Mouse (Mus musculus): ENCODE measurements around the gene Zfp114. TPM values are rescaled to one million over a fixed set of nuclear protein-coding genes. Genes with fewer than 3 reads are reported as not detected.
A peak's percentile ranks its signal among the peaks of the same experiment; 100 is the strongest.

Gene Zfp114
- polyA plus RNA-seq, 1 experiment from 2014 or later: 6.1 TPM

DNA sequence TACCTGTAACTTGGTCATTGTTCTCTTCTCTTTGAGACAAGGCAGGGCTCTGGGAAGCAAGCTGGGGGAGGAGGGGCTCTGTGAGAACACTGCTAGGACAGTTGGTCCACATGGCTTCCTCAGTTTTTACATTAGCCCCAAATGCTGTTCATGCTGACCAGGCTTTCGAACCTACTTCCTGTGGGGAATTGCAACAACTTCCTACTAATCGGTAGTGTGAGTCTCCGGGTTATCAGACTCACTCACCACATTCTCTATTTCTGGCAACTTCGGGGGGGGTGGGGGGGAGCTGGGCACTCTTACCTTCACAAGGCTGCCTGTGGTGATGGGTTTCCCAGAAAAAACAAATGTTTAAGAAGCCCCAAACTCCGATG lies 14.7 kb downstream of the Zfp114 start:
- 79% methylated on average over 5 of the region's 5 CpGs for WGBS
- H3K9ac ChIP-seq (replicated peaks; ENCODE audit: low read length): no peak overlapping the region

DNA sequence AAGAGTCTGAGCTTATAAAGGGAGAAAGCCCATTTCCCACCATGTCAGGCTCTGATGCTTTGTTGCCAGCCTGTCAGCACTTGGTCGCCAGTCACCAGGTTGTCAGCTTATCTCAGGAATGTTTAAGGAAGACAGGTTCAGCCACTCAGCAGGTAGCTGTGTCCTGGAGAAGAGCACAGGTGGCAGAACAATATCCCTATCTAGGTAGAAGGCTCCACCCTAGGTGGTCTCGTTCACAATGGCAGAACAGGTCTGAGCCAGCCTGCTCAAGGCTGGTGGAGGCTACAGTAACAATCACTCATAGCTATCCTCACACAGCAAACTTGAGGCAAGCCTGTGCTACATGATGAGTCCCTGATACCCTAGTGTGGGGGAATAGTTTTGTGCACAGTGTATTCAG lies 16.5 kb downstream of the Zfp114 start:
- Histone ChIP-seq H3K27me3 (ENCODE audit: insufficient read depth, low read length) (no peaks in the 10 kb centered on the region), H3K9me3 (ENCODE audit: low read length) (peaks cover 15% of the 10 kb centered on the region), H3K9ac (replicated peaks; ENCODE audit: low read length) (no peak overlapping the region), H3K4me1 (ENCODE audit: insufficient read depth, low read length) (no peaks in the 10 kb centered on the region), H3K4me2 (replicated peaks; ENCODE audit: low read depth, low read length) (no peak overlapping the region), H3K36me3 (ENCODE audit: insufficient read depth, low read length) (peaks cover 19% of the 10 kb centered on the region), H3K27ac (ENCODE audit: low read length) (no peak overlapping the region), H3K4me3 (ENCODE audit: low read length) (no peak overlapping the region)
- WGBS: 81% methylated on average over 2 of the region's 2 CpGs
- no peak for ATAC-seq (ENCODE audit: low FRiP score, low TSS enrichment)

More for the DNA sequence above, 14.7 kb downstream of the Zfp114 start:
- Histone ChIP-seq H3K4me2 (replicated peaks; ENCODE audit: low read depth, low read length) (no peak overlapping the region), H3K4me1 (ENCODE audit: insufficient read depth, low read length) (no peaks in the 10 kb centered on the region), H3K4me3 (ENCODE audit: low read length) (no peak overlapping the region), H3K27ac (ENCODE audit: low read length) (no peak overlapping the region), H3K9me3 (ENCODE audit: low read length) (peaks cover 14% of the 10 kb centered on the region), H3K27me3 (ENCODE audit: insufficient read depth, low read length) (no peaks in the 10 kb centered on the region), H3K36me3 (ENCODE audit: insufficient read depth, low read length) (peaks cover 13% of the 10 kb centered on the region)
- ATAC-seq (ENCODE audit: low FRiP score, low TSS enrichment): no peak

DNA sequence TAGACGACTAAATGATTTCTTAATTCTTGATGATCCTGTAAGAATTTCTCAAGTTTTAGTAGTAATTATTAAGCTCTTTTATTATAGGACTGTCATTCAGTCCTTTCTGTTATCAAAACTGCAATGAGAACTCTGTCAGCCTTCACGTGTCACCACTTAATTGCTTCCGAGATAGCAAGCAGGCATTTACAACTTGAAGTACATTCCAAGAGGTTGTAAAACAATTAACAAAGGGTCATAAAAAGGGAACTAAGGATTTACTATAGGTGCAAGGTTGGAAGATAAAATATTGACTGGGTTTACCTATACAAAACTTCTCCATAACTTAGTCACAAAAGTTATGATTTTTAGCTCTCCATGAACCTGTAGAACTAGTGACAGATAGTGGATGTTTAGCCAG lies 18.3 kb downstream of the Zfp114 start:
- no peak for ATAC-seq (ENCODE audit: low FRiP score, low TSS enrichment)
- Histone ChIP-seq H3K4me2 (replicated peaks; ENCODE audit: low read depth, low read length) (no peak overlapping the region), H3K4me3 (ENCODE audit: low read length) (no peak overlapping the region), H3K36me3 (ENCODE audit: insufficient read depth, low read length) (peaks cover 35% of the 10 kb centered on the region), H3K27me3 (ENCODE audit: insufficient read depth, low read length) (no peaks in the 10 kb centered on the region), H3K9me3 (ENCODE audit: low read length) (peaks cover 26% of the 10 kb centered on the region), H3K9ac (replicated peaks; ENCODE audit: low read length) (no peak overlapping the region), H3K4me1 (ENCODE audit: insufficient read depth, low read length) (no peaks in the 10 kb centered on the region), H3K27ac (ENCODE audit: low read length) (no peak overlapping the region)
- WGBS: 48% methylated on average over 3 of the region's 3 CpGs

DNA sequence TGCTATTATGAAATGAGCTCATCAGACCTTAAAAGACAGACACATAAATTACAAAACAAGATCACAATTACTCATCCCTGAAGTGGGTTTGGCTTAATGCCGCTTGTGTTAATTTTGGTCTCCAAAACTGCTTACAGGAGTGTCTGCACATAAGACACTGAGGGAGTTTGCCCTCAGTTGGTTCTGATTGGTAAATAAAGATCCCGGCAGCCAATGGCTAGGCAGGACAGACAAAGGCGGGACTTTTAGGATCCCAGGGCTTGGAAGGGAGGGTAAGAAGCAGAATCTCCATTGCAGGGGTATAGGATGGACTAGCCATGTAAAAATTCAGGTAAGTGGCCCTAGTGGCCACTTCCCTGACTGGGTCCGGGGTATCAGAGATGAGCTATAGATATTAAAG lies 22.1 kb downstream of the Zfp114 start:
- no peak overlapping the region for H3K9ac ChIP-seq (replicated peaks; ENCODE audit: low read length)
- 96% methylated on average over 4 of the region's 4 CpGs for WGBS

DNA sequence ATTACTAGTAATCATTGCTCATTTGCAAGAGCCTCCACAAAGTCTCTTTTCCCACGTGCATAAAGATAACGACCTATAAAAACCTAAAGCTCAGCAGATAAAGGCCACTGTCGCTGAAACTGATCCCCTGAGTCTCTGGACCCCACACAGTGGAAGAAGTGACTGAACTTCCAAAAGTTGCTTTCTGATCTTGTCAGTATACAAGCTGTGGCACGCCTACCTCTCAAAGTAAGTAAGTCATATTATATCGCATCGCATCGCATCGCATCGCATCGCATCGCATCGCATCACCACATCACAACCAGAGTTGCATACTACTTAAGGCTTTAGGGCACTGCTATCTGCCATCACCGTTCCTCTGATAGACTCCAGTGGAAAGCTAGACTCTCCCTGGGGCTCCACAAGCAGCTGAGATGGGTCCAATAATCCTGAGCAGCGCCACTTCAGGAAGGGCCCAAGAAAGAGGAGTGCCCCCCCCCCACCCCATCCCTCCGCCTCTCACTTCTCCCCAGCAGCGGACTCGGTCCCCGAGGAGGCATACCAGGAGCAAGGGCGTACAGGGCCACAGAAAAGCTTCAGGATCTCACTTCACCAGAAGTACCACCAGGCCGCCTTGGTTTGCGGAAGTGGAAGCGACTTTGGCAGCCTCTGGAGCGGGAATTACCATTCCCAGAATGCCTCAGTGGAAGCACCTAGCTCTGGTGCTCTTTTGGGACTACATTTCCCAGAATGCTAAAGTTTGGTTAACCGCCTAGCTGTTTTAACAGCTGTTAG lies 32.8 kb downstream of the Zfp114 start:
- Histone ChIP-seq H3K4me3 (ENCODE audit: low read length) (peak overlapping the region; percentile 76), H3K36me3 (ENCODE audit: insufficient read depth, low read length) (peaks cover 23% of the 10 kb centered on the region), H3K4me1 (ENCODE audit: insufficient read depth, low read length) (peaks cover 7% of the 10 kb centered on the region; the same call in 1 of the 2 replicates), H3K9ac (replicated peaks; ENCODE audit: low read length) (peak overlapping the region; percentile 95), H3K27me3 (ENCODE audit: insufficient read depth, low read length) (no peaks in the 10 kb centered on the region), H3K9me3 (ENCODE audit: low read length) (peaks cover 3% of the 10 kb centered on the region; the same call in 1 of the 2 replicates), H3K4me2 (replicated peaks; ENCODE audit: low read depth, low read length) (peak overlapping the region; percentile 81), H3K27ac (ENCODE audit: low read length) (peak overlapping the region; percentile 70; the same call in 1 of the 2 replicates)
- ATAC-seq (ENCODE audit: low FRiP score, low TSS enrichment): peak; percentile 94
- WGBS: 10% methylated on average over 24 of the region's 24 CpGs

More for the DNA sequence above, 22.1 kb downstream of the Zfp114 start:
- no peak overlapping the region for H3K4me2 ChIP-seq (replicated peaks; ENCODE audit: low read depth, low read length)
- H3K9me3 ChIP-seq (ENCODE audit: low read length): peaks cover 40% of the 10 kb centered on the region
- no peak for ATAC-seq (ENCODE audit: low FRiP score, low TSS enrichment)
- H3K4me1 ChIP-seq (ENCODE audit: insufficient read depth, low read length): no peaks in the 10 kb centered on the region
- no peak overlapping the region for H3K27ac ChIP-seq (ENCODE audit: low read length)
- H3K36me3 ChIP-seq (ENCODE audit: insufficient read depth, low read length): peaks cover 68% of the 10 kb centered on the region
- H3K27me3 ChIP-seq (ENCODE audit: insufficient read depth, low read length): no peaks in the 10 kb centered on the region
- no peak overlapping the region for H3K4me3 ChIP-seq (ENCODE audit: low read length)

DNA sequence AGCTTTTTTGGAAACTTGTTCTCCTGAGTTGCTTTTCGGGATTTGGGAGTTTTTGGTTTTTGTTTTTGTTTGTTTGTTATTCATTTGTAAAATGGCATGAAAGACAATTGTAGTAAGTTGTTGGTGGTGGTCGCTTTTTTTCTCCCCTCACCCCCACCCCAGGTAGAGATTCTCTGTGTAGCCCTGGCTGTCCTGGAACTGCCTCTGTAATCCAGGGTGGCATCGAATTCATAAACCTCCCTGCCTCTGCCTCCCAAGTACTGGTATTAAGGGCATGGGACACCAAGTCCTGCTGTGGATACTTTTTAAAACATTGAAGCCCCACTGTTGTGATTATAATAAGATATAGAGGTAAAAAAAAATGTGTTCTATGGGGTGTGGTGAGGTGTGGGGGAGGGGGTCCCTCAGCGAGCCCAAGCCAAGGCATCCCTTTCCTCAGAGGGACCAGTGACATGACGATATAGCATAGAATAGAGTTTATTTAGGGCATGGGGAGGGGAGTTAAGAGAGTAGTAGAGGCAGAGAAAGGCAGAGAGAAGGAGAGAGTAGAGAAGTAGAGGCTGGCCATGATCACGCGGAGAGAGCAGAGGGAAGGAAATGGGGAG lies 33.5 kb downstream of the Zfp114 start:
- ATAC-seq (ENCODE audit: low FRiP score, low TSS enrichment): no peak; the same call in 1 of the 2 replicates
- Histone ChIP-seq H3K4me3 (ENCODE audit: low read length) (peak overlapping the region; percentile 76), H3K4me2 (replicated peaks; ENCODE audit: low read depth, low read length) (peak overlapping the region; percentile 81), H3K36me3 (ENCODE audit: insufficient read depth, low read length) (peaks cover 18% of the 10 kb centered on the region), H3K27ac (ENCODE audit: low read length) (no peak overlapping the region; the same call in 1 of the 2 replicates), H3K9me3 (ENCODE audit: low read length) (peaks cover 3% of the 10 kb centered on the region; the same call in 1 of the 2 replicates), H3K4me1 (ENCODE audit: insufficient read depth, low read length) (peaks cover 7% of the 10 kb centered on the region; the same call in 1 of the 2 replicates), H3K9ac (replicated peaks; ENCODE audit: low read length) (no peak overlapping the region), H3K27me3 (ENCODE audit: insufficient read depth, low read length) (no peaks in the 10 kb centered on the region)
- WGBS: 61% methylated on average over 7 of the region's 7 CpGs

DNA sequence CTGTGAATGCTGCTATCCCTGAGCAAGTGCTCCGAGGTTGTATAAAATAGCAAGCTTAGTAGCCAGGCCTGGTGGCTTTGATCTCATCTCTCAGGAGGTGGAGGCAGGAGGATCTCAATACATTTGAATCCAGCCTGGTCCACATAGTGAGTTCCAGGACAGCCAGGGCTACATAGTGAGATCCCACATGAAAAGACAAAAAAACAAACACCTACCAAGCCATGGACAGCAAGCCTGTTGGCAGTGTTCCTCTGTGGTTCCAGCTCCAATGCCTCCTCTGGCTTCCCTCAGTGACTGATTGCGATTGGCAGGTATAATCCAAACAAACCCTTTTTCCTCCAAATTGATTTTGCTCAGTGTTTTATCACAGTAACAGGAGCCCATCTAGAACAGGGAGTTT lies 35.4 kb downstream of the Zfp114 start:
- Histone ChIP-seq H3K4me3 (ENCODE audit: low read length) (no peak overlapping the region), H3K4me1 (ENCODE audit: insufficient read depth, low read length) (peaks cover 7% of the 10 kb centered on the region; the same call in 1 of the 2 replicates), H3K9me3 (ENCODE audit: low read length) (peaks cover 3% of the 10 kb centered on the region; the same call in 1 of the 2 replicates), H3K27ac (ENCODE audit: low read length) (no peak overlapping the region), H3K9ac (replicated peaks; ENCODE audit: low read length) (no peak overlapping the region), H3K36me3 (ENCODE audit: insufficient read depth, low read length) (peaks cover 10% of the 10 kb centered on the region), H3K27me3 (ENCODE audit: insufficient read depth, low read length) (no peaks in the 10 kb centered on the region), H3K4me2 (replicated peaks; ENCODE audit: low read depth, low read length) (no peak overlapping the region)
- ATAC-seq (ENCODE audit: low FRiP score, low TSS enrichment): no peak
- 77% methylated on average over 2 of the region's 2 CpGs for WGBS

DNA sequence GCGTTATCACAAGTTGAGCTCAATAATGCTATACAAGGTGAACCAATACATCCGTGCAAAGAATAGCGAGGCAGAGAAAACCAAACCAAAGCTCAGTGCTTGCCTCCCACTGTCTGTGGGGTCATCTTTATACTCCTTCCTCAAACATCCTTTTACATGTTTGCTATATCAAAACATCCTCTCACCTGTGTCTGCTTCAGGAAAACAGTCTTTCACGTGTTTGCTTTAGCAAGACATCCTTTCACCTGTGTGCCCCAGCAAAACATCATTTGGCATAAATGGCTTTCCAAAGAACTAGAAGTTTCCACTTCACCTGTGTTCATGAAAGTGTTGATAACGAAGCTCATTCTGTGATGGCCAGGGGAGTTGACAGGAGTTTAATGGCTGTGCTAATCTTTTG lies 36.5 kb downstream of the Zfp114 start, which contains the start of gene Zfp111:
Zfp111 (minus strand) TSS at position 101 of the 400 bp plus-strand sequence.
- WGBS: 80% methylated on average over 5 of the region's 5 CpGs
- Histone ChIP-seq H3K27ac (ENCODE audit: low read length) (no peak within 1 kb of the TSS), H3K4me1 (ENCODE audit: insufficient read depth, low read length) (peaks cover 7% of the 10 kb centered on the region; the same call in 1 of the 2 replicates), H3K27me3 (ENCODE audit: insufficient read depth, low read length) (no peaks in the 10 kb centered on the region), H3K9ac (replicated peaks; ENCODE audit: low read length) (no peak within 1 kb of the TSS), H3K9me3 (ENCODE audit: low read length) (no peaks in the 10 kb centered on the region), H3K4me2 (replicated peaks; ENCODE audit: low read depth, low read length) (no peak within 1 kb of the TSS), H3K36me3 (ENCODE audit: insufficient read depth, low read length) (no peaks in the 10 kb centered on the region), H3K4me3 (ENCODE audit: low read length) (no peak within 1 kb of the TSS)
- no peak for ATAC-seq (ENCODE audit: low FRiP score, low TSS enrichment)
